Mouse (Mus musculus): ENCODE measurements around the gene Maml3. TPM values are rescaled to one million over a fixed set of nuclear protein-coding genes. Genes with fewer than 3 reads are reported as not detected.
A peak's percentile ranks its signal among the peaks of the same experiment; 100 is the strongest.

Maml3 gene
- polyA plus RNA-seq, 1 experiment from 2014 or later: 4.7 TPM

- H3K27me3 ChIP-seq (ENCODE audit: low read depth, poor library complexity, severe bottlenecking): no peaks in the 10 kb centered on the region
- no peak overlapping the region for H3K27ac ChIP-seq
- H3K9me3 ChIP-seq (replicated peaks): no peaks in the 10 kb centered on the region
- DNase-seq (ENCODE audit: low spot score): no peak
- H3K4me3 ChIP-seq: no peak overlapping the region
- H3K36me3 ChIP-seq: no peaks in the 10 kb centered on the region
- H3K4me1 ChIP-seq: peaks cover 53% of the 10 kb centered on the region
- 91% methylated on average over 9 of the region's 9 CpGs for WGBS
Observed at GRCm38 (mm10) chr3:51799650-51800049, 305.2 kb downstream of the Maml3 start.

GRCm38 (mm10) chr3:51796838-51797237 is 308.0 kb downstream of the Maml3 start:
- no peaks in the 10 kb centered on the region for H3K27me3 ChIP-seq (ENCODE audit: low read depth, poor library complexity, severe bottlenecking)
- H3K27ac ChIP-seq: peak overlapping the region; percentile 17; the same call in 1 of the 2 replicates
- no peaks in the 10 kb centered on the region for H3K36me3 ChIP-seq
- H3K9me3 ChIP-seq (replicated peaks): no peaks in the 10 kb centered on the region
- no peak overlapping the region for H3K4me3 ChIP-seq
- 55% methylated on average over 6 of the region's 6 CpGs for WGBS
- H3K4me1 ChIP-seq: peaks cover 27% of the 10 kb centered on the region
- DNase-seq (ENCODE audit: low spot score): no peak

- no peak for DNase-seq (ENCODE audit: low spot score)
- Histone ChIP-seq H3K27me3 (ENCODE audit: low read depth, poor library complexity, severe bottlenecking) (no peaks in the 10 kb centered on the region), H3K36me3 (no peaks in the 10 kb centered on the region), H3K4me3 (peak overlapping the region; percentile 5), H3K9me3 (replicated peaks) (no peaks in the 10 kb centered on the region), H3K27ac (peak overlapping the region; percentile 17; the same call in 1 of the 2 replicates), H3K4me1 (peaks cover 26% of the 10 kb centered on the region)
- 74% methylated on average over 12 of the region's 12 CpGs for WGBS
Observed at GRCm38 (mm10) chr3:51796219-51796828, 308.6 kb downstream of the Maml3 start.

GRCm38 (mm10) chr3:51791542-51791941 is 313.3 kb downstream of the Maml3 start:
- H3K27me3 ChIP-seq (ENCODE audit: low read depth, poor library complexity, severe bottlenecking): no peaks in the 10 kb centered on the region
- 87% methylated on average over 7 of the region's 7 CpGs for WGBS
- no peaks in the 10 kb centered on the region for H3K9me3 ChIP-seq (replicated peaks)
- no peak for DNase-seq (ENCODE audit: low spot score)
- H3K27ac ChIP-seq: no peak overlapping the region
- H3K36me3 ChIP-seq: no peaks in the 10 kb centered on the region
- H3K4me1 ChIP-seq: peaks cover 34% of the 10 kb centered on the region
- H3K4me3 ChIP-seq: no peak overlapping the region

GRCm38 (mm10) chr3:51789389-51789904 is 315.4 kb downstream of the Maml3 start:
- 55% methylated on average over 10 of the region's 10 CpGs for WGBS
- Histone ChIP-seq H3K9me3 (replicated peaks) (no peaks in the 10 kb centered on the region), H3K27ac (peak overlapping the region; percentile 85), H3K27me3 (ENCODE audit: low read depth, poor library complexity, severe bottlenecking) (no peaks in the 10 kb centered on the region), H3K4me3 (peak overlapping the region; percentile 44), H3K4me1 (peaks cover 41% of the 10 kb centered on the region), H3K36me3 (no peaks in the 10 kb centered on the region)
- DNase-seq (ENCODE audit: low spot score): no peak

GRCm38 (mm10) chr3:51788591-51789339 is 316.1 kb downstream of the Maml3 start:
- Histone ChIP-seq H3K27me3 (ENCODE audit: low read depth, poor library complexity, severe bottlenecking) (no peaks in the 10 kb centered on the region), H3K27ac (peak overlapping the region; percentile 85), H3K36me3 (no peaks in the 10 kb centered on the region), H3K4me3 (peak overlapping the region; percentile 44), H3K9me3 (replicated peaks) (no peaks in the 10 kb centered on the region), H3K4me1 (peaks cover 41% of the 10 kb centered on the region)
- peak; percentile 79 for DNase-seq (ENCODE audit: low spot score)
- 2% methylated on average over 17 of the region's 17 CpGs for WGBS

GRCm38 (mm10) chr3:51787945-51788344 is 316.9 kb downstream of the Maml3 start:
- Histone ChIP-seq H3K27me3 (ENCODE audit: low read depth, poor library complexity, severe bottlenecking) (no peaks in the 10 kb centered on the region), H3K36me3 (no peaks in the 10 kb centered on the region), H3K9me3 (replicated peaks) (no peaks in the 10 kb centered on the region), H3K27ac (peak overlapping the region; percentile 85; the same call in 1 of the 2 replicates), H3K4me1 (peaks cover 41% of the 10 kb centered on the region), H3K4me3 (no peak overlapping the region)
- WGBS: 98% methylated on average over 2 of the region's 2 CpGs
- DNase-seq (ENCODE audit: low spot score): no peak

- H3K36me3 ChIP-seq: no peaks in the 10 kb centered on the region
Observed at GRCm38 (mm10) chr3:51785796-51786195, 319.1 kb downstream of the Maml3 start.

GRCm38 (mm10) chr3:51782191-51782590 is 322.7 kb downstream of the Maml3 start:
- Histone ChIP-seq H3K4me3 (no peak overlapping the region), H3K4me1 (peaks cover 27% of the 10 kb centered on the region), H3K36me3 (no peaks in the 10 kb centered on the region), H3K9me3 (replicated peaks) (no peaks in the 10 kb centered on the region), H3K27me3 (ENCODE audit: low read depth, poor library complexity, severe bottlenecking) (no peaks in the 10 kb centered on the region), H3K27ac (no peak overlapping the region)
- WGBS: 88% methylated on average over 10 of the region's 10 CpGs
- DNase-seq (ENCODE audit: low spot score): no peak

More at GRCm38 (mm10) chr3:51785796-51786195, 319.1 kb downstream of the Maml3 start:
- H3K4me1 ChIP-seq: peaks cover 34% of the 10 kb centered on the region
- no peak for DNase-seq (ENCODE audit: low spot score)
- H3K27ac ChIP-seq: peak overlapping the region; percentile 7; the same call in 1 of the 2 replicates
- WGBS: 71% methylated on average over 7 of the region's 7 CpGs
- no peaks in the 10 kb centered on the region for H3K27me3 ChIP-seq (ENCODE audit: low read depth, poor library complexity, severe bottlenecking)
- no peak overlapping the region for H3K4me3 ChIP-seq
- H3K9me3 ChIP-seq (replicated peaks): no peaks in the 10 kb centered on the region

GRCm38 (mm10) chr3:51778738-51779592 is 325.9 kb downstream of the Maml3 start:
- peak overlapping the region; percentile 57 for H3K27ac ChIP-seq
- WGBS: 18% methylated on average over 16 of the region's 16 CpGs
- no peaks in the 10 kb centered on the region for H3K27me3 ChIP-seq (ENCODE audit: low read depth, poor library complexity, severe bottlenecking)
- H3K4me3 ChIP-seq: no peak overlapping the region
- peak; percentile 44 for DNase-seq (ENCODE audit: low spot score)
- no peaks in the 10 kb centered on the region for H3K9me3 ChIP-seq (replicated peaks)
- H3K4me1 ChIP-seq: peaks cover 19% of the 10 kb centered on the region
- no peaks in the 10 kb centered on the region for H3K36me3 ChIP-seq

GRCm38 (mm10) chr3:51778179-51778578 is 326.7 kb downstream of the Maml3 start:
- no peaks in the 10 kb centered on the region for H3K36me3 ChIP-seq
- peak overlapping the region; percentile 57 for H3K27ac ChIP-seq
- H3K27me3 ChIP-seq (ENCODE audit: low read depth, poor library complexity, severe bottlenecking): no peaks in the 10 kb centered on the region
- H3K4me3 ChIP-seq: no peak overlapping the region
- H3K9me3 ChIP-seq (replicated peaks): no peaks in the 10 kb centered on the region
- WGBS: 47% methylated on average over 3 of the region's 3 CpGs
- no peak for DNase-seq (ENCODE audit: low spot score)
- H3K4me1 ChIP-seq: peaks cover 19% of the 10 kb centered on the region

GRCm38 (mm10) chr3:51776018-51776611 is 328.8 kb downstream of the Maml3 start:
- Histone ChIP-seq H3K9me3 (replicated peaks) (no peaks in the 10 kb centered on the region), H3K4me3 (no peak overlapping the region), H3K27me3 (ENCODE audit: low read depth, poor library complexity, severe bottlenecking) (no peaks in the 10 kb centered on the region), H3K36me3 (no peaks in the 10 kb centered on the region), H3K27ac (no peak overlapping the region), H3K4me1 (peaks cover 30% of the 10 kb centered on the region)
- 82% methylated on average over 2 of the region's 2 CpGs for WGBS
- DNase-seq (ENCODE audit: low spot score): no peak

Measured in limb, embryonic 10.5 days (tissue).